Mouse (Mus musculus) forebrain, embryonic 16.5 days (tissue): ENCODE measurements at regions not wholly inside any gene's neighbourhood (a gene's known extent, or its start where the extent isn't known, plus 50 kb on each side); places are given as distances from the start of the nearest gene placed in this dataset.
"Not testable (repeated sequence)": the region's sequence is repeated elsewhere in the genome, so short reads cannot be mapped to it uniquely, and the experiment has no call there.

Experiments
- ATAC-seq: fragments of 200-750 bp; cut with Nextera tagmentation; 2 replicates; pipeline ENCODE4 v1.8.0; 2017; ENCODE audit warnings: mild to moderate bottlenecking, moderate library complexity
- H3K27ac ChIP-seq: fragments of 300-500 bp; sonication (generic); 2 replicates; pipeline ENCODE4 v1.5.1; 2014; ENCODE audit warnings: low read length, control low read depth
- H3K27me3 ChIP-seq: fragments of 300-500 bp; sonication (generic); replicated peaks from 2 replicates; pipeline ENCODE4 v1.6.1; 2014; ENCODE audit warnings: low read length; ENCODE audit not compliant: control insufficient read depth, insufficient read depth
- H3K36me3 ChIP-seq: fragments of 300-500 bp; sonication (generic); 2 replicates; pipeline ENCODE4 v1.6.1; 2014; ENCODE audit not compliant: control insufficient read depth, insufficient read depth
- H3K4me1 ChIP-seq: fragments of 300-500 bp; sonication (generic); replicated peaks from 2 replicates; pipeline ENCODE4 v1.6.1; 2014; ENCODE audit warnings: low read length; ENCODE audit not compliant: control insufficient read depth, insufficient read depth
- H3K4me2 ChIP-seq: fragments of 300-500 bp; sonication (generic); 2 replicates; pipeline ENCODE4 v1.6.1; 2014; ENCODE audit warnings: mild to moderate bottlenecking, low read length, control low read depth
- H3K4me3 ChIP-seq: fragments of 300-500 bp; sonication (generic); replicated peaks from 2 replicates; pipeline ENCODE4 v1.5.1; 2014; ENCODE audit warnings: mild to moderate bottlenecking, low read length, control low read depth
- H3K9ac ChIP-seq: fragments of 300-500 bp; sonication (generic); replicated peaks from 2 replicates; pipeline ENCODE4 v1.6.1; 2014; ENCODE audit warnings: low read depth, low read length, control low read depth
- H3K9me3 ChIP-seq: fragments of 300-500 bp; sonication (generic); 2 replicates; pipeline ENCODE4 v1.6.1; 2016; ENCODE audit warnings: low read length; ENCODE audit not compliant: control insufficient read depth
- WGBS: fragments of 180-500 bp; shearing (Covaris S2); extraction: QIAGEN DNeasy Blood & Tissue Kit; methylation state at CpG from one replicate; pipeline ENCODE4 v1.1.7; 2014; 5-methylcytosine and 5-hydroxymethylcytosine counted together

- Histone ChIP-seq H3K9ac (no peak overlapping the region), H3K9me3 (no peaks in the 10 kb centered on the region), H3K27ac (no peak overlapping the region), H3K27me3 (no peaks in the 10 kb centered on the region), H3K36me3 (no peaks in the 10 kb centered on the region), H3K4me3 (no peak overlapping the region), H3K4me2 (no peak overlapping the region), H3K4me1 (no peaks in the 10 kb centered on the region)
- 20% methylated on average over 2 of the region's 2 CpGs for WGBS
- no peak for ATAC-seq
Observed at GRCm38 (mm10) chr13:7233399-7233798, 584.8 kb upstream of the Pfkp start.

DNA sequence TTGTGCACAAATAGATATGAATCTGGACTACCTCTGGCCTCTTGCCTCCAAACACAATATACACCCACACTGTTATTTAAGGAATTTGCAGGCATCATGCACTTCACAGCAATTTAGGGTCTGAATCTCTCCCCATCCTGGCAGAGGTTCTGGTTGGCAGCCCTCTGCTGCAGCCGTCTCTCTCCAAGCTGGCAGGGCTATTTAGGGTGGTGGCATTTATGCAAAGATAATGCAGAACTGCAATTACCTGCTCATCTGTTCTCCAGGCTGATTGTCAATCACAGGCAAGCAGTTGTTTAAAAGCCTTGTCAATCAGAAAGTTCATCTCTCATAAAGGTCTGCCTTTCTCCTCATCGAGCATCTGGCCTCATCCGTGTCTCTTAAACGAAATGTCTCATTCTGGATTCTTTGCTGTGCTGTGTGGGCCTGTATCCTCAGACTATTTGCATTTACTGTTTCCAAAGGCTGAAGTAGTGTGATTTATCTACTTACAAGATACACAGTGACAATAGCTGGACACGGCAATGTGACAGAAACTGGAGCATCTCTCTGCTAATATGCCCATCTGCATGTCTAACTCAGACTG is 558.1 kb upstream of the Pfkp start:
- Histone ChIP-seq H3K36me3 (no peaks in the 10 kb centered on the region), H3K27ac (no peak overlapping the region; the same call in 1 of the 2 replicates), H3K4me1 (peaks cover 7% of the 10 kb centered on the region; the same call in 1 of the 2 replicates), H3K27me3 (no peaks in the 10 kb centered on the region), H3K9ac (no peak overlapping the region), H3K4me3 (no peak overlapping the region), H3K9me3 (no peaks in the 10 kb centered on the region), H3K4me2 (no peak overlapping the region)
- peak; percentile 86 for ATAC-seq
- 60% methylated on average over 5 of the region's 5 CpGs for WGBS

DNA sequence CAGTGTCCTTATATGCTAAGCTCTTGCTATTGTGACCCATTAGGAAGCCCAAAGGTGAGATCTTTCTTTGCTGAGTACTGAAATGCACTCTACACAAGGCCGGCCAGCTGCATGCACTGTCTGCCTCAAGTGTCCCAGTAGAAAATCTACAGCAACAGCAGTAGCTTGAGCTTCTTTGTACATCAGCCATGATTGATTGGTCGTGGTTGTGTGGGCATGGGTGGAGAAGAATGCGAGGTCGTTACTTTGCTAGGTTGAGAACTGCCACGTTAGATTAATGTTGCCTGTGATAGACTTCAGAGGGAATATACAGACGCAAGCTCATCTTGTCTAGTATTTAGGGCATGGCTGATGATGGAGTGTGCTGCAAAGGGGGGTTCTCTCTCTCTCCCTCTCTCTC is 547.4 kb upstream of the Pfkp start:
- no peak overlapping the region for H3K4me2 ChIP-seq
- H3K27ac ChIP-seq = no peak overlapping the region
- H3K36me3 ChIP-seq = no peaks in the 10 kb centered on the region
- H3K9me3 ChIP-seq = no peaks in the 10 kb centered on the region
- no peaks in the 10 kb centered on the region for H3K27me3 ChIP-seq
- 80% methylated on average over 6 of the region's 6 CpGs for WGBS
- no peak overlapping the region for H3K4me3 ChIP-seq
- no peak for ATAC-seq
- no peak overlapping the region for H3K9ac ChIP-seq
- H3K4me1 ChIP-seq = no peaks in the 10 kb centered on the region

DNA sequence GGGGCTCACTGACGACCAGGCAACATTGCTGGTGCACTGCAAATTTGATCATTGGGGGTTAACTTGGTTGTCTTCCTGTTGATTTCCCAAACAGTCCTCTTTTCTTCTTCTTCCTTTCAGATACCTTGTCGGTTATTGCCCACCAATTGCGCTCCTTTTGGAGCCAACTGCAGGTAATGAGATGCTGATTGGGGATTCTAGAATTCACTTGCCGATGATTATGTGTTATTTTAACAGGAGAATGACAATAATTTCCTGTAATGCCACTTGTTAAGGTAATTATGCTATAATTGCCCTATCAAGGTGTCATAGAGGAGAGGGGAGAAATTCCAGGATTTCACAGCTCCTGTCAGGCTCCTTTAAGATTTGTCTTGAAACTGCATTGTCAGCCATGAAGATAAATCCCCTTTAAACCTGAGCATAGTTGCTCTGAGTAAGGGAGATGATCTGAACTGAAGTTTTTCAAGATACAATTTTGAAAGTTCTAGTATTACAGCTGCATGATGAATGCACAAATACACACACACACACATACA is 533.7 kb upstream of the Pfkp start:
- 63% methylated on average over 4 of the region's 4 CpGs for WGBS
- H3K4me2 ChIP-seq = no peak overlapping the region
- no peak overlapping the region for H3K4me3 ChIP-seq
- H3K9ac ChIP-seq = no peak overlapping the region
- H3K36me3 ChIP-seq = no peaks in the 10 kb centered on the region
- peak; percentile 54; the same call in 1 of the 2 replicates for ATAC-seq
- H3K9me3 ChIP-seq = no peaks in the 10 kb centered on the region
- no peak overlapping the region for H3K27ac ChIP-seq
- H3K4me1 ChIP-seq = no peaks in the 10 kb centered on the region
- H3K27me3 ChIP-seq = no peaks in the 10 kb centered on the region

- H3K9ac ChIP-seq = no peak overlapping the region
- ATAC-seq = no peak
- 67% methylated on average over 9 of the region's 9 CpGs for WGBS
- H3K27me3 ChIP-seq = no peaks in the 10 kb centered on the region
- no peak overlapping the region for H3K27ac ChIP-seq
- H3K36me3 ChIP-seq = no peaks in the 10 kb centered on the region
- no peaks in the 10 kb centered on the region for H3K4me1 ChIP-seq
- H3K4me2 ChIP-seq = no peak overlapping the region
- H3K4me3 ChIP-seq = no peak overlapping the region
- peaks cover 4% of the 10 kb centered on the region for H3K9me3 ChIP-seq
Observed at GRCm38 (mm10) chr13:7175561-7176160, 527.1 kb upstream of the Pfkp start.

GRCm38 (mm10) chr13:7170035-7170434 is 521.5 kb upstream of the Pfkp start:
- 70% methylated on average over 3 of the region's 3 CpGs for WGBS
- not testable (repeated sequence) for H3K4me1 ChIP-seq, H3K4me2 ChIP-seq, H3K36me3 ChIP-seq, H3K9me3 ChIP-seq, H3K27ac ChIP-seq, ATAC-seq, H3K9ac ChIP-seq, H3K4me3 ChIP-seq, H3K27me3 ChIP-seq

- no peaks in the 10 kb centered on the region for H3K4me1 ChIP-seq
- no peak overlapping the region for H3K4me3 ChIP-seq
- no peak overlapping the region for H3K9ac ChIP-seq
- 73% methylated on average over 4 of the region's 4 CpGs for WGBS
- no peaks in the 10 kb centered on the region for H3K9me3 ChIP-seq
- H3K27me3 ChIP-seq = no peaks in the 10 kb centered on the region
- H3K27ac ChIP-seq = no peak overlapping the region
- H3K36me3 ChIP-seq = no peaks in the 10 kb centered on the region
- ATAC-seq = no peak
- no peak overlapping the region for H3K4me2 ChIP-seq
Observed at GRCm38 (mm10) chr13:7146337-7146736, 497.8 kb upstream of the Pfkp start.

DNA sequence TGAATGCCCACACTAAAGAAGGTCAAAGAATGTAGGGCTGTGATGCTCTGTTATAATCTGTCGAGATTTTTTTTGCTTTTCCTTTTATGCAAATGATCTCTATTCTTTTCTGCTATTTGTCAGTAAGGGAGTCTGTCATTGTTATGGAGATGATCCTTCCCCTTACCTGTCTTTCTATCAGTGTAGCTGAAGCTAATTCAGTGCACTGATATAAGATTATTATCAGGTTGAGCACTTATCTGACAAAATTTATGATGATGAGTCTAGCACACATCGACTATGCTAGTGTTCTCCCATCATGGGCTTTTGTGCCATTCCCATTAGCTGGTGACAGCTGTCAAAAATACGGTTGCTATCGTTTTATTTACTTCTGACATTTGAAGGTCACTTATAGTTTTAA is 462.0 kb upstream of the Pfkp start:
- H3K4me1 ChIP-seq = no peaks in the 10 kb centered on the region
- no peak overlapping the region for H3K4me3 ChIP-seq
- no peak overlapping the region for H3K4me2 ChIP-seq
- no peak overlapping the region for H3K9ac ChIP-seq
- H3K9me3 ChIP-seq = no peaks in the 10 kb centered on the region
- H3K36me3 ChIP-seq = no peaks in the 10 kb centered on the region
- H3K27ac ChIP-seq = no peak overlapping the region
- peak; percentile 77 for ATAC-seq
- 79% methylated on average over 4 of the region's 4 CpGs for WGBS
- H3K27me3 ChIP-seq = no peaks in the 10 kb centered on the region

- no peaks in the 10 kb centered on the region for H3K27me3 ChIP-seq
- no peaks in the 10 kb centered on the region for H3K4me1 ChIP-seq
- H3K9ac ChIP-seq = no peak overlapping the region
- no peak overlapping the region for H3K4me2 ChIP-seq
- no peaks in the 10 kb centered on the region for H3K9me3 ChIP-seq
- no peak overlapping the region for H3K4me3 ChIP-seq
- H3K36me3 ChIP-seq = no peaks in the 10 kb centered on the region
- no peak overlapping the region for H3K27ac ChIP-seq
- ATAC-seq = no peak
- 97% methylated on average over 4 of the region's 4 CpGs for WGBS
Observed at GRCm38 (mm10) chr13:7103289-7103688, 454.7 kb upstream of the Pfkp start.
